Comparison of ENCODE assay signal across 17 mouse cellular contexts in the genomic region with DNA sequence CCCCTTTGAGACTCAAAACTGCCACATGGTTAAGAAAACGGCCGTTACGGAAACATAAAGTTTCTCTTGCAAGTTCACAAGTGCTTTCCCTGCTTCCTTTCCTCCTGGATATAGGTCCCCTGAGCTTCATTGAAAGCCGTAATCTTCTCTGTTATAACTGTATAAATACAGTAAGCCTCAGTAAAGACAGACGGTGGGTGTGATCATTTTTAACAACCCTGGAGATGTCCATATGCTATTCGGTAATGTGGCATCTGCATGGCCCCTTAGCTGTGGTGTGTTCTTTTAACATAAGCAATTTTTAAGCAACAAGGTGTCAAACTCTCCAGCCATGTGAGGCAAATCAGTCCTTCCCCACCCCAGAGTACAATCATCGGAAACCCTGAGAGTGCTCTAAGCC.
DNase-seq lines count a peak whose midpoint lies in the region; ATAC-seq and TF ChIP-seq lines count a peak whose summit lies in the region.
"Had no signal": no experiment of that assay in that cellular context is flagged by ENCODE, and none has a peak within 500 bp of the region (broad histone marks: within the 10 kb centered on the region; RNA-seq: fewer than 3 reads in every experiment).

No protein-coding gene starts in this region.

- peak; percentile 7 for DNase-seq in hindbrain, postnatal 0 days (ENCODE audit: low spot score)
- peak; percentile 5 for DNase-seq in midbrain, postnatal 0 days (ENCODE audit: low spot score)
- DNase-seq in midbrain, embryonic 11.5 days (ENCODE audit: low spot score, missing footprints) = no peak
- DNase-seq in brain, adult 2 months (ENCODE audit: low read depth, low spot score) = peak; percentile 1
- DNase-seq: adrenal gland, adult 2 months; adrenal gland, postnatal 10 days; adrenal gland, postnatal 25 days; cerebellum, adult 11-12 months; cerebellum, adult 9-10 months; cerebellum, postnatal 10 days had no signal

- no peak overlapping the region for H3K27ac ChIP-seq in hindbrain, postnatal 0 days
- H3K27ac ChIP-seq in hindbrain, embryonic 12.5 days = no peak overlapping the region
- H3K27ac ChIP-seq in midbrain, postnatal 0 days (ENCODE audit: low read depth, low read length) = no peak overlapping the region
- H3K27ac ChIP-seq in midbrain, embryonic 11.5 days (ENCODE audit: low read depth, low read length) = no peak overlapping the region
- H3K27ac ChIP-seq in neural tube, embryonic 15.5 days (replicated peaks) = no peak overlapping the region
- H3K27ac ChIP-seq in liver, embryonic 12.5 days = no peak overlapping the region
- H3K27ac ChIP-seq: embryonic facial prominence, embryonic 10.5 days; embryonic facial prominence, embryonic 12.5 days; forebrain, embryonic 13.5 days; forebrain, embryonic 15.5 days had no signal

- no peak overlapping the region for H3K9ac ChIP-seq in hindbrain, postnatal 0 days (replicated peaks; ENCODE audit: low read length)
- H3K9ac ChIP-seq in hindbrain, embryonic 12.5 days = no peak overlapping the region
- H3K9ac ChIP-seq in midbrain, postnatal 0 days (replicated peaks; ENCODE audit: low read length, poor library complexity, severe bottlenecking) = no peak overlapping the region
- no peak overlapping the region for H3K9ac ChIP-seq in midbrain, embryonic 11.5 days (ENCODE audit: low read length)
- H3K9ac ChIP-seq in neural tube, embryonic 15.5 days (replicated peaks) = no peak overlapping the region
- H3K9ac ChIP-seq in liver, embryonic 12.5 days = no peak overlapping the region
- H3K9ac ChIP-seq: embryonic facial prominence, embryonic 12.5 days; forebrain, embryonic 13.5 days; forebrain, embryonic 15.5 days had no signal

- ATAC-seq in hindbrain, postnatal 0 days = no peak
- no peak for ATAC-seq in hindbrain, embryonic 12.5 days (ENCODE audit: low FRiP score)
- ATAC-seq in midbrain, postnatal 0 days (ENCODE audit: low FRiP score) = no peak
- no peak for ATAC-seq in midbrain, embryonic 11.5 days (ENCODE audit: low FRiP score)
- peak; percentile 61 for ATAC-seq in neural tube, embryonic 15.5 days (ENCODE audit: low FRiP score)
- ATAC-seq in liver, embryonic 12.5 days = no peak
- ATAC-seq: forebrain, embryonic 13.5 days; forebrain, embryonic 15.5 days had no signal

- no peak for TF ChIP-seq CTCF in hindbrain, postnatal 0 days (IDR thresholded peaks at IDR 0.05; ENCODE audit: low read depth)
- TF ChIP-seq CTCF in midbrain, postnatal 0 days (IDR thresholded peaks at IDR 0.05) = no peak

- H3K27me3 ChIP-seq in hindbrain, postnatal 0 days (ENCODE audit: insufficient read depth, low read length) = no peaks in the 10 kb centered on the region
- H3K27me3 ChIP-seq in hindbrain, embryonic 12.5 days = no peaks in the 10 kb centered on the region
- no peaks in the 10 kb centered on the region for H3K27me3 ChIP-seq in midbrain, postnatal 0 days (ENCODE audit: insufficient read depth, low read length)
- H3K27me3 ChIP-seq in midbrain, embryonic 11.5 days (ENCODE audit: control insufficient read depth, insufficient read depth, low read length) = no peaks in the 10 kb centered on the region
- H3K27me3 ChIP-seq in neural tube, embryonic 15.5 days (replicated peaks) = no peaks in the 10 kb centered on the region
- H3K27me3 ChIP-seq in liver, embryonic 12.5 days (replicated peaks) = no peaks in the 10 kb centered on the region
- H3K27me3 ChIP-seq: embryonic facial prominence, embryonic 12.5 days; forebrain, embryonic 13.5 days; forebrain, embryonic 15.5 days had no signal

- H3K4me3 ChIP-seq in hindbrain, postnatal 0 days (ENCODE audit: low read length) = no peak overlapping the region
- H3K4me3 ChIP-seq in hindbrain, embryonic 12.5 days = no peak overlapping the region
- H3K4me3 ChIP-seq in midbrain, postnatal 0 days (ENCODE audit: low read depth, low read length) = no peak overlapping the region
- H3K4me3 ChIP-seq in midbrain, embryonic 11.5 days (ENCODE audit: low read depth, low read length) = no peak overlapping the region
- no peak overlapping the region for H3K4me3 ChIP-seq in neural tube, embryonic 15.5 days (replicated peaks)
- no peak overlapping the region for H3K4me3 ChIP-seq in liver, embryonic 12.5 days
- H3K4me3 ChIP-seq: embryonic facial prominence, embryonic 10.5 days; embryonic facial prominence, embryonic 12.5 days; forebrain, embryonic 13.5 days; forebrain, embryonic 15.5 days had no signal

- no peaks in the 10 kb centered on the region for H3K36me3 ChIP-seq in hindbrain, postnatal 0 days (ENCODE audit: insufficient read depth, low read length)
- no peaks in the 10 kb centered on the region for H3K36me3 ChIP-seq in hindbrain, embryonic 12.5 days
- H3K36me3 ChIP-seq in midbrain, postnatal 0 days (ENCODE audit: insufficient read depth, low read length) = no peaks in the 10 kb centered on the region
- no peaks in the 10 kb centered on the region for H3K36me3 ChIP-seq in midbrain, embryonic 11.5 days (ENCODE audit: control insufficient read depth, insufficient read depth, low read length)
- no peaks in the 10 kb centered on the region for H3K36me3 ChIP-seq in neural tube, embryonic 15.5 days
- H3K36me3 ChIP-seq in liver, embryonic 12.5 days = no peaks in the 10 kb centered on the region
- H3K36me3 ChIP-seq: embryonic facial prominence, embryonic 10.5 days; embryonic facial prominence, embryonic 12.5 days; forebrain, embryonic 15.5 days had no signal

- WGBS in hindbrain, postnatal 0 days = 76% methylated on average over 7 of the region's 7 CpGs
- 91% methylated on average over 7 of the region's 7 CpGs for WGBS in hindbrain, embryonic 12.5 days
- 87% methylated on average over 7 of the region's 7 CpGs for WGBS in midbrain, postnatal 0 days
- 86% methylated on average over 7 of the region's 7 CpGs for WGBS in midbrain, embryonic 11.5 days
- 54% methylated on average over 7 of the region's 7 CpGs for WGBS in neural tube, embryonic 15.5 days
- 72% methylated on average over 7 of the region's 7 CpGs for WGBS in liver, embryonic 12.5 days (ENCODE audit: insufficient replicate concordance)

- no peaks in the 10 kb centered on the region for H3K4me1 ChIP-seq in hindbrain, postnatal 0 days (ENCODE audit: insufficient read depth, low read length)
- no peaks in the 10 kb centered on the region for H3K4me1 ChIP-seq in hindbrain, embryonic 12.5 days
- H3K4me1 ChIP-seq in midbrain, postnatal 0 days (ENCODE audit: insufficient read depth, low read length) = no peaks in the 10 kb centered on the region
- H3K4me1 ChIP-seq in midbrain, embryonic 11.5 days (ENCODE audit: control insufficient read depth, insufficient read depth, low read length) = no peaks in the 10 kb centered on the region
- H3K4me1 ChIP-seq in neural tube, embryonic 15.5 days = 0 out of 2 replicates have a peak, but pooled peaks cover 5% of the 10 kb centered on the region
- no peaks in the 10 kb centered on the region for H3K4me1 ChIP-seq in liver, embryonic 12.5 days
- H3K4me1 ChIP-seq: embryonic facial prominence, embryonic 10.5 days; embryonic facial prominence, embryonic 12.5 days; forebrain, embryonic 13.5 days; forebrain, embryonic 15.5 days had no signal

- no peak overlapping the region for H3K4me2 ChIP-seq in hindbrain, postnatal 0 days (ENCODE audit: low read depth, low read length)
- no peak overlapping the region for H3K4me2 ChIP-seq in hindbrain, embryonic 12.5 days (replicated peaks)
- H3K4me2 ChIP-seq in midbrain, postnatal 0 days (ENCODE audit: low read depth, low read length, poor library complexity, severe bottlenecking) = no peak overlapping the region
- no peak overlapping the region for H3K4me2 ChIP-seq in midbrain, embryonic 11.5 days
- H3K4me2 ChIP-seq in neural tube, embryonic 15.5 days = no peak overlapping the region
- H3K4me2 ChIP-seq in liver, embryonic 12.5 days = no peak overlapping the region
- H3K4me2 ChIP-seq: embryonic facial prominence, embryonic 12.5 days; forebrain, embryonic 13.5 days; forebrain, embryonic 15.5 days had no signal

- H3K9me3 ChIP-seq in hindbrain, postnatal 0 days (ENCODE audit: low read length) = no peaks in the 10 kb centered on the region
- no peaks in the 10 kb centered on the region for H3K9me3 ChIP-seq in hindbrain, embryonic 12.5 days (replicated peaks)
- H3K9me3 ChIP-seq in midbrain, postnatal 0 days (ENCODE audit: low read length) = no peaks in the 10 kb centered on the region
- no peaks in the 10 kb centered on the region for H3K9me3 ChIP-seq in midbrain, embryonic 11.5 days (ENCODE audit: control insufficient read depth, low read length)
- no peaks in the 10 kb centered on the region for H3K9me3 ChIP-seq in neural tube, embryonic 15.5 days (replicated peaks)
- no peaks in the 10 kb centered on the region for H3K9me3 ChIP-seq in liver, embryonic 12.5 days (replicated peaks)
- H3K9me3 ChIP-seq: embryonic facial prominence, embryonic 10.5 days; embryonic facial prominence, embryonic 12.5 days; forebrain, embryonic 13.5 days; forebrain, embryonic 15.5 days had no signal
